Comparison of ENCODE assay signal across 8 mouse cellular contexts in the genomic region with DNA sequence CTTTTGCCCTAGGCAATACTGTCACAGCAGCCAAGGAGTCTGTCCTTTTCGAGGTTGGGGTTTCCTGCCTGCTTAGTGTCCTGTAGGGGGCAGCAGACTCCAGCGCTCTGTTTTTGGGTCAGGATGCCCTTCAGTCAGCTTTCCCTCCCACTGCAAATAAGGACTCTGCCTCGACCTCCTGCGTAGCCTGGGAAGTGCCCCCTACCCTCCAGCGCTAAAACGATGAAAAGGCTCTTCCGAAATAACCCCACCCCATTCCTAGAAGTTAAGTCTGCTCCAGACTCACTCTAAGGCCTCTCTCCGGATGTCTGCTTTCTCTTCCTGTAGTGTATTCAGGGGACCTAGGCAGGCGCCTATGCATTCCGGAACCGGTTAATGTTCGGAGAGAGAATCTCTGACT. TPM values are rescaled to one million over a fixed set of nuclear protein-coding genes. Genes with fewer than 3 reads are reported as not detected.
A peak's percentile ranks its signal among the peaks of the same experiment; 100 is the strongest.
DNase-seq lines count a peak whose midpoint lies in the region; ATAC-seq lines count a peak whose summit lies in the region.

No protein-coding gene starts in this region.

- H3K27ac ChIP-seq in embryonic facial prominence, embryonic 15.5 days (replicated peaks): peak overlapping the region; percentile 85
- peak overlapping the region; percentile 15; the same call in 1 of the 2 replicates for H3K27ac ChIP-seq in heart, embryonic 12.5 days (ENCODE audit: poor library complexity, severe bottlenecking)
- H3K27ac ChIP-seq in kidney, embryonic 15.5 days: peak overlapping the region; percentile 54
- 0 out of 2 replicates have a peak overlapping the region, but pooled peaks have one; percentile 36 for H3K27ac ChIP-seq in liver, embryonic 13.5 days
- H3K27ac ChIP-seq in stomach, embryonic 15.5 days: peak overlapping the region; percentile 46

- peaks cover 40% of the 10 kb centered on the region for H3K4me1 ChIP-seq in embryonic facial prominence, embryonic 15.5 days
- peaks cover 30% of the 10 kb centered on the region for H3K4me1 ChIP-seq in heart, embryonic 12.5 days (replicated peaks)
- H3K4me1 ChIP-seq in kidney, embryonic 15.5 days: peaks cover 46% of the 10 kb centered on the region
- peaks cover 55% of the 10 kb centered on the region for H3K4me1 ChIP-seq in liver, embryonic 13.5 days (replicated peaks)
- peaks cover 11% of the 10 kb centered on the region for H3K4me1 ChIP-seq in stomach, embryonic 15.5 days

- H3K9me3 ChIP-seq in embryonic facial prominence, embryonic 15.5 days (replicated peaks): no peaks in the 10 kb centered on the region
- no peaks in the 10 kb centered on the region for H3K9me3 ChIP-seq in heart, embryonic 12.5 days (replicated peaks)
- no peaks in the 10 kb centered on the region for H3K9me3 ChIP-seq in kidney, embryonic 15.5 days (replicated peaks)
- H3K9me3 ChIP-seq in liver, embryonic 13.5 days (replicated peaks): no peaks in the 10 kb centered on the region
- no peaks in the 10 kb centered on the region for H3K9me3 ChIP-seq in stomach, embryonic 15.5 days

- ATAC-seq in embryonic facial prominence, embryonic 15.5 days (ENCODE audit: insufficient number of reproducible peaks, low FRiP score, low TSS enrichment, low read depth): peak; percentile 22; the same call in 1 of the 2 replicates
- ATAC-seq in heart, embryonic 12.5 days (ENCODE audit: insufficient number of reproducible peaks, low FRiP score): peak; percentile 34
- peak; percentile 16; the same call in 1 of the 2 replicates for ATAC-seq in kidney, embryonic 15.5 days (replicated peaks; ENCODE audit: low FRiP score)
- ATAC-seq in liver, embryonic 13.5 days (ENCODE audit: low read depth): peak; percentile 39
- peak; percentile 23; the same call in 1 of the 2 replicates for ATAC-seq in stomach, embryonic 15.5 days (ENCODE audit: insufficient read depth, low FRiP score, low read depth)

- peak overlapping the region; percentile 39 for H3K4me3 ChIP-seq in embryonic facial prominence, embryonic 15.5 days (replicated peaks)
- peak overlapping the region; percentile 43 for H3K4me3 ChIP-seq in heart, embryonic 12.5 days
- peak overlapping the region; percentile 39 for H3K4me3 ChIP-seq in kidney, embryonic 15.5 days (replicated peaks)
- peak overlapping the region; percentile 49 for H3K4me3 ChIP-seq in liver, embryonic 13.5 days (replicated peaks)
- H3K4me3 ChIP-seq in stomach, embryonic 15.5 days (replicated peaks): peak overlapping the region; percentile 41

- H3K36me3 ChIP-seq in embryonic facial prominence, embryonic 15.5 days: no peaks in the 10 kb centered on the region
- H3K36me3 ChIP-seq in heart, embryonic 12.5 days: no peaks in the 10 kb centered on the region
- no peaks in the 10 kb centered on the region for H3K36me3 ChIP-seq in kidney, embryonic 15.5 days
- H3K36me3 ChIP-seq in liver, embryonic 13.5 days: no peaks in the 10 kb centered on the region
- no peaks in the 10 kb centered on the region for H3K36me3 ChIP-seq in stomach, embryonic 15.5 days

- peak; percentile 87 for DNase-seq in CD4-positive helper T cell, adult 2 months (ENCODE audit: low read depth, low spot score)
- DNase-seq in adrenal gland, postnatal 25 days: peak; percentile 67
- peak; percentile 57 for DNase-seq in liver, embryonic 13.5 days
- DNase-seq in naive thymus-derived CD4-positive, alpha-beta T cell, adult 2 months (ENCODE audit: low read depth): peak; percentile 93

- WGBS in embryonic facial prominence, embryonic 15.5 days: under 1% methylated on average over 12 of the region's 12 CpGs
- under 1% methylated on average over 12 of the region's 12 CpGs for WGBS in heart, embryonic 12.5 days
- 2% methylated on average over 12 of the region's 12 CpGs for WGBS in kidney, embryonic 15.5 days
- under 1% methylated on average over 12 of the region's 12 CpGs for WGBS in liver, embryonic 13.5 days (ENCODE audit: insufficient replicate concordance)
- WGBS in stomach, embryonic 15.5 days: under 1% methylated on average over 12 of the region's 12 CpGs

- peak overlapping the region; percentile 87 for H3K4me2 ChIP-seq in embryonic facial prominence, embryonic 15.5 days (replicated peaks)
- peak overlapping the region; percentile 89 for H3K4me2 ChIP-seq in heart, embryonic 12.5 days
- H3K4me2 ChIP-seq in kidney, embryonic 15.5 days: peak overlapping the region; percentile 74
- H3K4me2 ChIP-seq in liver, embryonic 13.5 days: peak overlapping the region; percentile 87
- peak overlapping the region; percentile 85 for H3K4me2 ChIP-seq in stomach, embryonic 15.5 days

- H3K27me3 ChIP-seq in embryonic facial prominence, embryonic 15.5 days: no peaks in the 10 kb centered on the region
- no peaks in the 10 kb centered on the region for H3K27me3 ChIP-seq in heart, embryonic 12.5 days (replicated peaks)
- no peaks in the 10 kb centered on the region for H3K27me3 ChIP-seq in kidney, embryonic 15.5 days
- peaks cover 35% of the 10 kb centered on the region for H3K27me3 ChIP-seq in liver, embryonic 13.5 days
- no peaks in the 10 kb centered on the region for H3K27me3 ChIP-seq in stomach, embryonic 15.5 days (replicated peaks)

- H3K9ac ChIP-seq in embryonic facial prominence, embryonic 15.5 days: peak overlapping the region; percentile 28
- H3K9ac ChIP-seq in heart, embryonic 12.5 days: peak overlapping the region; percentile 68
- peak overlapping the region; percentile 47 for H3K9ac ChIP-seq in kidney, embryonic 15.5 days
- peak overlapping the region; percentile 56 for H3K9ac ChIP-seq in liver, embryonic 13.5 days
- H3K9ac ChIP-seq in stomach, embryonic 15.5 days: peak overlapping the region; percentile 16; the same call in 1 of the 2 replicates

RNA-seq across cellular contexts. Expression of gene Nanos3, which starts 1.5 kb away (rescaled TPM):
- 1.3 TPM in 1 of 2 replicates, not detected in the other for total RNA-seq in adrenal gland, postnatal 25 days (2021)
- 3.5 and 4.0 TPM in 2 replicates for polyA plus RNA-seq in embryonic facial prominence, embryonic 15.5 days (2015; fragmentation: Nextera tagmentation; extraction: Ambion mirVana)
- polyA plus RNA-seq in heart, embryonic 12.5 days (2016; fragmentation: Nextera tagmentation; extraction: Ambion mirVana): 1.7 and 3.0 TPM in 2 replicates
- 3.6 and 4.7 TPM in 2 replicates for polyA plus RNA-seq in kidney, embryonic 15.5 days (2015; fragmentation: Nextera tagmentation; extraction: Ambion mirVana)
- polyA plus RNA-seq in liver, embryonic 13.5 days (2015; fragmentation: Nextera tagmentation; extraction: Ambion mirVana): 0.28 and 0.34 TPM in 2 replicates
- polyA plus RNA-seq in stomach, embryonic 15.5 days (2015; fragmentation: Nextera tagmentation; extraction: Ambion mirVana): 1.7 and 2.3 TPM in 2 replicates

RNA-seq across cellular contexts. Expression of gene 4930432K21Rik, which starts 38.7 kb away (rescaled TPM):
- total RNA-seq in adrenal gland, postnatal 25 days (2021): 0.73 and 1.4 TPM in 2 replicates
- 1.9 and 2.3 TPM in 2 replicates for polyA plus RNA-seq in embryonic facial prominence, embryonic 15.5 days (2015; fragmentation: Nextera tagmentation; extraction: Ambion mirVana)
- 1.00 and 1.1 TPM in 2 replicates for polyA plus RNA-seq in heart, embryonic 12.5 days (2016; fragmentation: Nextera tagmentation; extraction: Ambion mirVana)
- 1.7 and 2.0 TPM in 2 replicates for polyA plus RNA-seq in kidney, embryonic 15.5 days (2015; fragmentation: Nextera tagmentation; extraction: Ambion mirVana)
- polyA plus RNA-seq in liver, embryonic 13.5 days (2015; fragmentation: Nextera tagmentation; extraction: Ambion mirVana): 0.13 and 0.25 TPM in 2 replicates
- 0.91 and 1.2 TPM in 2 replicates for polyA plus RNA-seq in stomach, embryonic 15.5 days (2015; fragmentation: Nextera tagmentation; extraction: Ambion mirVana)

RNA-seq across cellular contexts. Expression of gene Cc2d1a, which starts 38.8 kb away (rescaled TPM):
- 31.4 and 34.9 TPM in 2 replicates for total RNA-seq in adrenal gland, postnatal 25 days (2021)
- 31.8 and 32.8 TPM in 2 replicates for polyA plus RNA-seq in embryonic facial prominence, embryonic 15.5 days (2015; fragmentation: Nextera tagmentation; extraction: Ambion mirVana)
- 17.7 and 18.1 TPM in 2 replicates for polyA plus RNA-seq in heart, embryonic 12.5 days (2016; fragmentation: Nextera tagmentation; extraction: Ambion mirVana)
- polyA plus RNA-seq in kidney, embryonic 15.5 days (2015; fragmentation: Nextera tagmentation; extraction: Ambion mirVana): 22.0 and 28.7 TPM in 2 replicates
- polyA plus RNA-seq in liver, embryonic 13.5 days (2015; fragmentation: Nextera tagmentation; extraction: Ambion mirVana): 5.4 and 6.2 TPM in 2 replicates
- 22.2 and 22.7 TPM in 2 replicates for polyA plus RNA-seq in stomach, embryonic 15.5 days (2015; fragmentation: Nextera tagmentation; extraction: Ambion mirVana)

RNA-seq across cellular contexts. Expression of gene Zswim4, which starts 50.3 kb away (rescaled TPM):
- 41.3 and 44.1 TPM in 2 replicates for total RNA-seq in adrenal gland, postnatal 25 days (2021)
- 15.8 and 17.7 TPM in 2 replicates for polyA plus RNA-seq in embryonic facial prominence, embryonic 15.5 days (2015; fragmentation: Nextera tagmentation; extraction: Ambion mirVana)
- polyA plus RNA-seq in heart, embryonic 12.5 days (2016; fragmentation: Nextera tagmentation; extraction: Ambion mirVana): 12.9 and 13.7 TPM in 2 replicates
- polyA plus RNA-seq in kidney, embryonic 15.5 days (2015; fragmentation: Nextera tagmentation; extraction: Ambion mirVana): 16.6 and 17.3 TPM in 2 replicates
- polyA plus RNA-seq in liver, embryonic 13.5 days (2015; fragmentation: Nextera tagmentation; extraction: Ambion mirVana): 2.1 and 2.2 TPM in 2 replicates
- 8.9 and 9.7 TPM in 2 replicates for polyA plus RNA-seq in stomach, embryonic 15.5 days (2015; fragmentation: Nextera tagmentation; extraction: Ambion mirVana)

Comparison
In these comparisons a context has a peak if more than half of its experiments do, and no peak if none do; other contexts are left out.
1. Peak in every context shown above with its lines: DNase-seq, ATAC-seq, H3K4me3 ChIP-seq and H3K27ac ChIP-seq.
2. H3K27ac ChIP-seq: peak in every context shown above with its lines; median percentile 85 in embryonic facial prominence, embryonic 15.5 days; 54 in kidney, embryonic 15.5 days; 46 in stomach, embryonic 15.5 days; 36 in liver, embryonic 13.5 days; 15 in heart, embryonic 12.5 days.
3. H3K9ac ChIP-seq: peak in every context shown above with its lines; median percentile 68 in heart, embryonic 12.5 days; 56 in liver, embryonic 13.5 days; 47 in kidney, embryonic 15.5 days; 28 in embryonic facial prominence, embryonic 15.5 days; 16 in stomach, embryonic 15.5 days.